Mouse (Mus musculus) lung, embryonic 14.5 days (tissue): ENCODE results near the gene Trim30d. TPM values are rescaled to one million over a fixed set of nuclear protein-coding genes. Genes with fewer than 3 reads are reported as not detected.
"Not testable (repeated sequence)": the region's sequence is repeated elsewhere in the genome, so short reads cannot be mapped to it uniquely, and the experiment has no call there.

Experiments used
- ATAC-seq: fragments of 200-750 bp; cut with Nextera tagmentation; 2 replicates; pipeline ENCODE4 v1.8.0; 2017; ENCODE audit warnings: mild to moderate bottlenecking, moderate TSS enrichment, moderate library complexity; ENCODE audit not compliant: insufficient read depth
- DNase-seq: peaks from one replicate; pipeline ENCODE4 v3.0.0-alpha.2; 2015
- H3K27ac ChIP-seq: fragments of 300-500 bp; sonication (generic); 2 replicates; pipeline ENCODE4 v1.5.1; 2014; ENCODE audit warnings: low read depth, mild to moderate bottlenecking, moderate library complexity
- H3K27me3 ChIP-seq: fragments of 300-500 bp; sonication (generic); 2 replicates; pipeline ENCODE4 v1.6.1; 2014; ENCODE audit warnings: low read length, control low read depth; ENCODE audit not compliant: insufficient read depth
- H3K36me3 ChIP-seq: fragments of 300-500 bp; sonication (generic); 2 replicates; pipeline ENCODE4 v1.6.1; 2014; ENCODE audit warnings: control low read depth; ENCODE audit not compliant: insufficient read depth
- H3K4me1 ChIP-seq: fragments of 300-500 bp; sonication (generic); 2 replicates; pipeline ENCODE4 v1.6.1; 2014; ENCODE audit warnings: antibody characterized with exemption, control low read depth; ENCODE audit not compliant: insufficient read depth
- H3K4me2 ChIP-seq: fragments of 300-500 bp; sonication (generic); 2 replicates; pipeline ENCODE4 v1.6.1; 2014; ENCODE audit warnings: mild to moderate bottlenecking
- H3K4me3 ChIP-seq: fragments of 300-500 bp; sonication (generic); 2 replicates; pipeline ENCODE4 v1.5.1; 2014; ENCODE audit warnings: low read depth, low read length
- H3K9ac ChIP-seq: fragments of 300-500 bp; sonication (generic); 2 replicates; pipeline ENCODE4 v1.6.1; 2014
- H3K9me3 ChIP-seq: fragments of 300-500 bp; sonication (generic); 2 replicates; pipeline ENCODE4 v1.6.1; 2016; ENCODE audit warnings: low read depth, low read length, control low read depth
- CTCF ChIP-seq: IDR thresholded peaks from 2 replicates; pipeline ENCODE4 v1.5.1; 2016; ENCODE audit warnings: antibody characterized with exemption, low read depth
- WGBS: fragments of 180-500 bp; shearing (Covaris S2); extraction: QIAGEN DNeasy Blood & Tissue Kit; methylation state at CpG from one replicate; pipeline ENCODE4 v1.1.7; 2014; 5-methylcytosine and 5-hydroxymethylcytosine counted together
- polyA plus RNA-seq: library from polyadenylated mRNA; unstranded; fragments of >200 nt; fragmentation: Nextera tagmentation; extraction: Ambion mirVana; gene quantifications from 2 replicates; pipeline ENCODE4 v1.2.1, GENCODE M21; 2014

Trim30d gene
- 0.29 and 0.46 TPM in 2 replicates for polyA plus RNA-seq

GRCm38 (mm10) chr7:104507421-104508065, at the start of gene Trim30d:
Gene Trim30d, minus strand, starts transcription at chr7:104507849.
- not testable (repeated sequence) for ATAC-seq, H3K9me3 ChIP-seq, H3K27ac ChIP-seq, H3K9ac ChIP-seq, H3K36me3 ChIP-seq, H3K4me3 ChIP-seq, H3K4me1 ChIP-seq, H3K27me3 ChIP-seq, H3K4me2 ChIP-seq
- TF ChIP-seq CTCF: peak; percentile 19; the same call in 1 of the 2 replicates
- peak; percentile 19 for DNase-seq

GRCm38 (mm10) chr7:104552700-104553099, 45.1 kb upstream of the Trim30d start:
- Histone ChIP-seq H3K27ac (no peak overlapping the region), H3K9ac (no peak overlapping the region), H3K36me3 (no peaks in the 10 kb centered on the region), H3K9me3 (no peaks in the 10 kb centered on the region), H3K4me2 (no peak overlapping the region), H3K4me3 (no peak overlapping the region), H3K27me3 (no peaks in the 10 kb centered on the region), H3K4me1 (no peaks in the 10 kb centered on the region)
- DNase-seq: no peak
- no peak for TF ChIP-seq CTCF
- 73% methylated on average over 1 of the region's 1 CpGs for WGBS
- no peak for ATAC-seq

GRCm38 (mm10) chr7:104549833-104550232, 42.2 kb upstream of the Trim30d start, which contains the start of gene Olfr651:
Gene Olfr651, plus strand, starts transcription at chr7:104550133.
- ATAC-seq: no peak
- no peaks in the 10 kb centered on the region for H3K27me3 ChIP-seq
- H3K9ac ChIP-seq: no peak within 1 kb of the TSS
- H3K4me2 ChIP-seq: no peak within 1 kb of the TSS
- H3K27ac ChIP-seq: no peak within 1 kb of the TSS
- no peaks in the 10 kb centered on the region for H3K9me3 ChIP-seq
- DNase-seq: no peak
- 59% methylated on average over 5 of the region's 5 CpGs for WGBS
- H3K4me1 ChIP-seq: no peaks in the 10 kb centered on the region
- H3K36me3 ChIP-seq: no peaks in the 10 kb centered on the region
- H3K4me3 ChIP-seq: no peak within 1 kb of the TSS
- no peak for TF ChIP-seq CTCF

GRCm38 (mm10) chr7:104501589-104502371, 5.9 kb downstream of the Trim30d start:
- Histone ChIP-seq H3K4me2 (peak overlapping the region; percentile 64), H3K27me3 (no peaks in the 10 kb centered on the region), H3K27ac (no peak overlapping the region), H3K4me3 (peak overlapping the region; percentile 46), H3K9me3 (no peaks in the 10 kb centered on the region), H3K36me3 (no peaks in the 10 kb centered on the region), H3K4me1 (no peaks in the 10 kb centered on the region), H3K9ac (peak overlapping the region; percentile 50)
- DNase-seq: peak; percentile 37
- TF ChIP-seq CTCF: no peak
- ATAC-seq: peak; percentile 98
- 2% methylated on average over 51 of the region's 59 CpGs for WGBS

GRCm38 (mm10) chr7:104501186-104501585, 6.5 kb downstream of the Trim30d start:
- 44% methylated on average over 6 of the region's 6 CpGs for WGBS
- not testable (repeated sequence) for ATAC-seq

GRCm38 (mm10) chr7:104499464-104499863, 8.2 kb downstream of the Trim30d start:
- H3K27me3 ChIP-seq, H3K9ac ChIP-seq, H3K9me3 ChIP-seq, ATAC-seq, H3K4me3 ChIP-seq, H3K4me1 ChIP-seq, H3K36me3 ChIP-seq, H3K4me2 ChIP-seq, H3K27ac ChIP-seq, DNase-seq: not testable (repeated sequence)
- WGBS: 67% methylated on average over 6 of the region's 8 CpGs

More at GRCm38 (mm10) chr7:104501186-104501585, 6.5 kb downstream of the Trim30d start:
- not testable (repeated sequence) for H3K9me3 ChIP-seq, DNase-seq, H3K36me3 ChIP-seq, H3K27ac ChIP-seq, H3K27me3 ChIP-seq, H3K4me1 ChIP-seq, H3K9ac ChIP-seq, H3K4me3 ChIP-seq, H3K4me2 ChIP-seq

GRCm38 (mm10) chr7:104465065-104465744, 42.4 kb downstream of the Trim30d start, which contains the start of gene Trim30a:
Gene Trim30a, minus strand, starts transcription at chr7:104465193.
- WGBS: 54% methylated on average over 3 of the region's 3 CpGs
- H3K4me2 ChIP-seq: peak within 1 kb of the TSS; percentile 29; the same call in 1 of the 2 replicates

More at GRCm38 (mm10) chr7:104465065-104465744, 42.4 kb downstream of the Trim30d start, which contains the start of gene Trim30a:
- Histone ChIP-seq H3K4me3 (no peak within 1 kb of the TSS), H3K36me3 (no peaks in the 10 kb centered on the region), H3K27ac (no peak within 1 kb of the TSS), H3K27me3 (no peaks in the 10 kb centered on the region), H3K4me1 (no peaks in the 10 kb centered on the region), H3K9ac (no peak within 1 kb of the TSS), H3K9me3 (no peaks in the 10 kb centered on the region)
- TF ChIP-seq CTCF: peak; percentile 37; the same call in 1 of the 2 replicates
- DNase-seq (peak; percentile 34), ATAC-seq (peak; percentile 60)
